Comparison of ENCODE assay signal across 8 mouse cellular contexts in the genomic region with DNA sequence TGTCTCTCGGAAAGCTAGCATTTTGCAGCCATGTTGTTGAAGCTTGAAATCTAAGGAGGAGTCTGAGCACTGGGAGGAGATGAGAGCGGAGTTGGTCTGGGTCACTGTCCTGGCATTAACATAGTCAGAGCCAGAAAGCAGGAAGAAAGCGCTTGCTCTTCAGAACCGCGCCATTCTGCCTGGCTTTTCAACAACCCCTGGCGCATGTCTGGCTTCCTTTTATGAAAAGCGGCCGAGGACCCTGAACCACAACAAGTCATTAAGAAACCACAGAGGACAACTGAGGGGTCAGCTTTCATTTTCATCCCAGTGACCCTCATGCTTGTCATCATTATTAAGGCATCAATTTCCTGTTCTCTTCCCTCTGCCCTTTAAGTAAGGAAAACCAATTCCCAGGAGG.
DNase-seq lines count a peak whose midpoint lies in the region; ATAC-seq lines count a peak whose summit lies in the region.

No protein-coding gene starts in this region.

- peak; percentile 74 for DNase-seq in heart, adult 11 months
- DNase-seq in limb, embryonic 10.5 days (ENCODE audit: low spot score) = peak; percentile 49
- DNase-seq in urinary bladder, postnatal 36 days (ENCODE audit: low spot score in 2 of 2) = no peak
- no peak for DNase-seq in right cerebral cortex, adult 2 months (ENCODE audit: low spot score in 2 of 2)
- no peak for DNase-seq in ovary, postnatal 36 days (ENCODE audit: low spot score)

- 0 out of 2 replicates have a peak, but pooled peaks cover 4% of the 10 kb centered on the region for H3K4me1 ChIP-seq in heart, embryonic 12.5 days (replicated peaks)
- H3K4me1 ChIP-seq in forebrain, embryonic 15.5 days = 0 out of 2 replicates have a peak, but pooled peaks cover 2% of the 10 kb centered on the region
- peaks cover 8% of the 10 kb centered on the region for H3K4me1 ChIP-seq in limb, embryonic 10.5 days
- H3K4me1 ChIP-seq in neural tube, embryonic 13.5 days (replicated peaks) = peaks cover 17% of the 10 kb centered on the region

- ATAC-seq in heart, embryonic 12.5 days (ENCODE audit: insufficient number of reproducible peaks, low FRiP score) = no peak
- no peak for ATAC-seq in forebrain, embryonic 15.5 days (replicated peaks)
- ATAC-seq in neural tube, embryonic 13.5 days (ENCODE audit: low read depth) = no peak

- H3K36me3 ChIP-seq in heart, embryonic 12.5 days = no peaks in the 10 kb centered on the region
- no peaks in the 10 kb centered on the region for H3K36me3 ChIP-seq in forebrain, embryonic 15.5 days
- no peaks in the 10 kb centered on the region for H3K36me3 ChIP-seq in limb, embryonic 10.5 days
- H3K36me3 ChIP-seq in neural tube, embryonic 13.5 days = no peaks in the 10 kb centered on the region

- no peak overlapping the region for H3K4me3 ChIP-seq in heart, embryonic 12.5 days
- no peak overlapping the region for H3K4me3 ChIP-seq in forebrain, embryonic 15.5 days
- no peak overlapping the region for H3K4me3 ChIP-seq in limb, embryonic 10.5 days
- no peak overlapping the region for H3K4me3 ChIP-seq in neural tube, embryonic 13.5 days

- H3K9me3 ChIP-seq in heart, embryonic 12.5 days (replicated peaks) = no peaks in the 10 kb centered on the region
- no peaks in the 10 kb centered on the region for H3K9me3 ChIP-seq in forebrain, embryonic 15.5 days
- H3K9me3 ChIP-seq in limb, embryonic 10.5 days (replicated peaks) = no peaks in the 10 kb centered on the region
- H3K9me3 ChIP-seq in neural tube, embryonic 13.5 days = no peaks in the 10 kb centered on the region

- no peak overlapping the region for H3K9ac ChIP-seq in heart, embryonic 12.5 days
- H3K9ac ChIP-seq in forebrain, embryonic 15.5 days (replicated peaks) = no peak overlapping the region
- H3K9ac ChIP-seq in neural tube, embryonic 13.5 days = peak overlapping the region; percentile 32

- no peak overlapping the region for H3K27ac ChIP-seq in heart, embryonic 12.5 days (ENCODE audit: poor library complexity, severe bottlenecking)
- H3K27ac ChIP-seq in forebrain, embryonic 15.5 days (replicated peaks) = no peak overlapping the region
- peak overlapping the region; percentile 60; the same call in 1 of the 2 replicates for H3K27ac ChIP-seq in limb, embryonic 10.5 days
- 0 out of 2 replicates have a peak overlapping the region, but pooled peaks have one; percentile 6 for H3K27ac ChIP-seq in neural tube, embryonic 13.5 days (replicated peaks)

- WGBS in heart, embryonic 12.5 days = 61% methylated on average over 8 of the region's 8 CpGs
- WGBS in forebrain, embryonic 15.5 days = 22% methylated on average over 8 of the region's 8 CpGs
- WGBS in limb, embryonic 10.5 days = 26% methylated on average over 8 of the region's 8 CpGs
- 18% methylated on average over 8 of the region's 8 CpGs for WGBS in neural tube, embryonic 13.5 days

- H3K4me2 ChIP-seq in heart, embryonic 12.5 days = no peak overlapping the region
- peak overlapping the region; percentile 19; the same call in 1 of the 2 replicates for H3K4me2 ChIP-seq in forebrain, embryonic 15.5 days (replicated peaks)
- peak overlapping the region; percentile 36 for H3K4me2 ChIP-seq in neural tube, embryonic 13.5 days

- no peaks in the 10 kb centered on the region for H3K27me3 ChIP-seq in heart, embryonic 12.5 days (replicated peaks)
- no peaks in the 10 kb centered on the region for H3K27me3 ChIP-seq in forebrain, embryonic 15.5 days
- no peaks in the 10 kb centered on the region for H3K27me3 ChIP-seq in limb, embryonic 10.5 days (ENCODE audit: low read depth, poor library complexity, severe bottlenecking)
- H3K27me3 ChIP-seq in neural tube, embryonic 13.5 days = no peaks in the 10 kb centered on the region

Comparison
In these comparisons a context has a peak if more than half of its experiments do, and no peak if none do; other contexts are left out.
1. DNase-seq: peak in heart, adult 11 months (single experiment) and limb, embryonic 10.5 days (single experiment); none in urinary bladder, postnatal 36 days (0 of 2), right cerebral cortex, adult 2 months (0 of 2) and ovary, postnatal 36 days (single experiment).
2. H3K27ac ChIP-seq: peak in limb, embryonic 10.5 days (single experiment) and neural tube, embryonic 13.5 days (single experiment); none in heart, embryonic 12.5 days (single experiment) and forebrain, embryonic 15.5 days (single experiment).